Mouse (Mus musculus) embryo, embryonic 10.5 days (tissue): ENCODE measurements at regions not wholly inside any gene's neighbourhood (a gene's known extent, or its start where the extent isn't known, plus 50 kb on each side); places are given as distances from the start of the nearest gene placed in this dataset.

Source experiments
- DNase-seq: peaks from one replicate; pipeline ENCODE4 v3.0.0-alpha.2; 2015; ENCODE audit warnings: low spot score

DNA sequence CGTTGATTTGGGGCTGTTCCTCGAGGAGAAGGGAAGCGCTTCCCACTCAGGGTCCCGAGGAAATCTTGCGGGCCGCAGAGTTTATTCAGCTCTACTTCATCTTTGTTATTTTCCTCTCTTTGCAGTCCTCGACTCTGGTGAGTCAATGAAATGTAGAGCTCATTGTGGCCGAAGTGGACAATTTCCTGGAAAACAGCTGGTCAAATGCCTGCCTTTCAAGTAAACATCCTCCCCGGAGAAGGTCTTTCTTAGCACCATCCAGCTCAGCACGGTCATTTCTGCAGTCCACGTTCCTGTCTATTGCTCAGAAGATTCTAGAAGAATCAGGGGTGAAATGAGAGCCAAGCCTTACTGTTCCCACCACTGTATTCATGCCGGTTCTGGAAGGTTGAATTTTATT lies 133.0 kb downstream of the Bcas1 start:
- DNase-seq = no peak

GRCm38 (mm10) chr2:170291841-170292655 lies 135.6 kb downstream of the Bcas1 start:
- no peak for DNase-seq

GRCm38 (mm10) chr2:170289378-170289960 lies 138.2 kb downstream of the Bcas1 start:
- no peak for DNase-seq

GRCm38 (mm10) chr2:170288787-170289186 lies 138.9 kb downstream of the Bcas1 start:
- DNase-seq = no peak

DNA sequence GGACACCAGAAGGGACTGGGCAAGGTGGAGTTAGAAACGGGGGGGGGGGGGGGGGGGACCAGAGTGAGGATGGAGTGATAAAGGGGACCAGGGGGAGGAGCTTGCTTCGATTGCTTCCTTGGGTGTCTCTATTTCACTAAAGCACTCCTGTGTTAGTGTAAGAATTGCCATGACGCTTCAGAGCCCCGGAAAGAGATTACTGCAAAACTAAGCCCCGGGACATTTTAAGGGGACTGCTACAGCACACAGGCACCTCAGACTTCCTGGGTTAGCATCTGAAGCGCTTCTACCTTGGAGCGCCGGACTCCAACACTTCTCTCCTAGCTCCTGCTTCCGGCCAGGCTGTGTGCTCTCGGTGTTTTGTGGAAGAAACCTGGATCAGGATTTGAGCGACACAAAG lies 139.4 kb downstream of the Bcas1 start:
- DNase-seq = peak; percentile 61

- DNase-seq = peak; percentile 88
Observed at GRCm38 (mm10) chr2:170287301-170287885, 139.5 kb upstream of the Zfp217 start.

- peak; percentile 64 for DNase-seq
Observed at GRCm38 (mm10) chr2:170286773-170287172, 138.9 kb upstream of the Zfp217 start.

DNA sequence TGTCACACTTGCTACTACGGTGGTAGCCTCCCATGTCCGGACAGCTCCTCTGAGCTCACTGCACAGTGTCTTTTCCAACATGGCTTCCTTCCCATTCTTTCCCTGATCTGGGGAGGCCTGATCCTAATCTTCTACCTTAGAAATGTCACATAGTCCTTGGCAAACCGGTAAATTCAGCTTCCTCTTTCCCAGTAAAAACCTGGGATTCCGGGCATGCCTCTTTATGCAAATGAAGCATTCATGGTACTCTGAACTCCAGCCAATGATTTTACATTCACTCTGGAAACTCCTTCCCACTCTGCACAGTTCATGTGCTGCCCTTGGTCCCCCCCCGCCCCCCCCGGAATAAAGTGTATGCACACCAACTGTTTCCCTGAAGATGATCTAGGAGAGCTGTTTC lies 134.6 kb upstream of the Zfp217 start:
- DNase-seq = no peak

DNA sequence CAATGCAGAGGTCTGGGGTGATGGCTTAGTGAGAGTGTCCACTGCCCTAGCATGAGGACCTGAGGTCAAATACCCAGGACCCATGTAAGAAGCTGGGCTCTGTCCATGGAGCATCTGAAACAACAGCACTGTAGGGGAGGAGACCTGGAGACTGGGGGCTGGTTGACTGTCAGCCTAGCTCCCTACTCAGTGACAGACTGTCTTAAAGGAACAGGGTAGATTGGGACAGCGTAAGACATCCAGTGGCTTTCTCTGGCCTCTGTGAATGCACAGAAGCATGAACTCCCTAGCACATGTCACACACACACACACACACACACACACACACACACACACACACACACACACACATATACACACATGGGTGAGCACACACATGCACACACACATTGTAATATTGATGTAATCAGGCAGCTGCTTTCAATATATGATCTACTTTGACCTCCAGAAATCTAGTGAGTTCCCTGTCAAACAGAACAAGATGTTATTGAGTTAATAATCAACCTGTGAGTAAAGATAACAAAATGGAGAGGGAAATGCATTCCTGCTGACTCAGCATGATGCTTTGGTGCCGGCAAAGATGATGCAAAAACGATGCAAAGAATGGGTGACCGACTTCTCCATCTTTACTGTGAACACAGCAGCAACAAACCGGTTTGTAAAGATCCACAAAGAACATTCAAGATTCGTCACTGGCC lies 133.6 kb upstream of the Zfp217 start:
- DNase-seq = no peak

- DNase-seq = peak; percentile 46
Observed at GRCm38 (mm10) chr2:170280733-170281132, 132.8 kb upstream of the Zfp217 start.

- no peak for DNase-seq
Observed at GRCm38 (mm10) chr2:170277896-170278295, 130.0 kb upstream of the Zfp217 start.

DNA sequence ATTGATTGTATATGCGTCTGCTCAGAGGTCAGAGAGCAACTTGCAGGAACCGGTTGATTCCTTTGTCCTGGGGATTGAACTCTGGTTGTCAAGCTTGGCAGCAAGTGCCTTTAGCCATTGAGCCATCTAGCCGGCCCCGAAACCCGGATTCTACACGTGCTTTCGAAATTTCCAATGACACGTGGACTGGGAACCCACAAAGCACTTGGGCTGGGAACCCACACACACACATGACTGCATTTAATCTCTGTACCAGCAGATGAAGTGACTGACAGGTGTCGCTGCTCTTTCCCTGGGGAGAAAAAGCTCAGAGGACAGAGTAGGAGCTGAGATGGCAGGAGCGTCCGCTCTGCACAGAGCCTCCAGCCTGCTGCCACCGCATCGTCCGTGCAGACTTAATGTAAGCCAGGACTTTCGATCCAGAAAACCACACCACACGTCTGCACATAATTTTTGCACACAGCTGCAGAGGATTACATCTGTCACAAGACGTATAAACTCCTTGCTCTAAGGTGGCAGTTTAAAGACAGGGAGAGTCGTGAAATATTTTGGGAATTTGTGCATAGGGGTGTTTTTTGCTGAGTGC lies 129.4 kb upstream of the Zfp217 start:
- DNase-seq = no peak

GRCm38 (mm10) chr2:170275687-170276086 lies 127.8 kb upstream of the Zfp217 start:
- no peak for DNase-seq

GRCm38 (mm10) chr2:170269926-170270577 lies 122.1 kb upstream of the Zfp217 start:
- no peak for DNase-seq

DNA sequence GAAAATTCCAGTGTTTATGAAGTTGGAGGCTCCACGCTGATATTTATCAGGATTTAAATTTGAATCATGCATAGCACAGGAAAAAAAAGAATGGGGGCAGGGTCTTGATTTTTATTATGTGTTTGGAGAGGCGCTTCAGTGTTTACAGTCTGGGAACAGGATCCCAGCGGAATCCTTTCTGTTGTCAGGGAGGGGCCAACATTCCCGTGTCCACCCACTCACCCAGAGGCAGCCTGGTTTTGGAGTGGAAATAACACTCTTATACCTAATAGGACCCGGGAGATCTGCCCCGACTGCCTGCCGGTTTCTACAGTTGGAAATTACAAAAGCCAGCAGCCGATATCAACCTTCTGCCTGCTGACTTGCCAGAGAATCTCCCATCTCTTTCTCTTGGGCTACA lies 120.2 kb upstream of the Zfp217 start:
- DNase-seq = no peak

DNA sequence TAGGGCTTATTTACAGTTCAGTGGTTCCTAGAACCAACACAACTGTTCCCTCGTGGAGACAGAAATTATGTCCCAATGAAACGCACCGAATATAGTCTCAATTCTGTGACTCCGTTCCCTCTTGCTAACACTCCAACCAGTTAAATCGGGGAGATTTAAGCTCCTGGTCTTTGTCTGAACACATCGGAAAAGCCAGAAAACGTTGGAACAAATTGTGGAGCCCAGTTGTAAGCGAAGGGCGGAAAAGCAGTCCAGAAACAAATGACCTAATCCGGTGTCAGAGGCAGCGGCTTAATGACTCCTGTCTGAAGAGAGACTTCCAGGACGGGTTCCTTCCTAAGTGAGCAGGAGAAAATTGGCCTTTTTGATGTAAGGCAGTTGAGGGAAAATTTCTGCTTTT lies 119.2 kb upstream of the Zfp217 start:
- peak; percentile 68 for DNase-seq

- DNase-seq = peak; percentile 70
Observed at GRCm38 (mm10) chr2:170266407-170267101, 118.7 kb upstream of the Zfp217 start.

DNA sequence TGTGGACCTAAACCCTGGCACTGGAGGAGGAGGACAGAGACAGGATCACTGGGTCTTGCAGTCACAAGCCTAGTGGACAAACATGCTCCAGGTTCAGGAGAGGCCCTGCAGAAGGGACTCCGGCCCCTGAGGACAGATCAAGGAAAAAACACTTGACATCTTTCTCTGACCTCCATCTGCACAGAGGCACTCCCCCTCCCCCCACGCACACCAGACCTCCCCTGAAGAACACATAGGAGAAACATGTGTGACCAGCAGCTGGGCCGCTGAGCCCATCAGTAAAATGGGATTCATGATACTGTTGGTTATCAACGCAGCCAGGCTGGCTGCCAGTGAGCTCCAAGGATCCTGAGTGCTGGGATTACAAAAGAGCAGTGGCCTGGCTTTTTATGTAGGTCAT lies 115.7 kb upstream of the Zfp217 start:
- peak; percentile 47 for DNase-seq

GRCm38 (mm10) chr2:170261191-170261590 lies 113.3 kb upstream of the Zfp217 start:
- DNase-seq = no peak

DNA sequence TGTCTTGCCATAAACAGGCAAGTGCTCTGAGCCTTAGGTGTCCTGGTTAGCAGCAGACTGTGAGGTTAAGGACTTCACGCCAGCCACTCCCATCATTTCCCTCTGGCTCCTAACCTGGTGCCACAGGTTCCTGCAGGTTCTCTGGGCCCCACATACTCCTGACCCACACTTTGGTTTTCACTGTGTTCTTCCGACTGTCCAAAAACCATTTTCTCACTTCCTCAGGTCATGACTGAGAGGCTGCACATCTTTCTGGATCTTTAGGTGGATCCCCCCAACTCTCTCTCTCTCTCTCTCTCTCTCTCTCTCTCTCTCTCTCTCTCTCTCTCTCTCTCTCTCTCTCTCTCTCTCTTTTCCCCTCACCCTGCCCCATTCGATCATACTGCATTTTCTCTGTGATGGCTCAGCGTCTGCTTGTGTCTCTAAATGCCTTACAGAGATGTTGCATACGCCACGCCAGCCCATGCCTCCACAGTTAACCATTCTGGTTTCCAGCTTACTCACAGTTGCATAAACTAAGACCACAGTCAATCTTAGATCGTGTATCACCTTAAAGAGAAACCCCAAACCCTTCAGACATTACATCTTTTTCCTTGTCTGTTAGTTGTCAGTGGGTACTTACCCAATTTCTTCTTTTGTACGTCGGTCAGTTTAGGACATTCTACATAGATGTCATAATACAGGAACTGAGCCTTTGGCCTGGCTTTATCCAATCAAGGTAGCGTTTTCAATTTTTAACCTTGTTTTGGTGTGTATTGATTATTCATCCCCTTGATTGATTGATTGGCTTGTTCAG lies 112.0 kb upstream of the Zfp217 start:
- DNase-seq = no peak
